Mouse (Mus musculus) G1E (cell line): ENCODE measurements around the gene Dnm3. TPM values are rescaled to one million over a fixed set of nuclear protein-coding genes. Genes with fewer than 3 reads are reported as not detected.

Experiments
- ATAC-seq: 2 replicates; pipeline ENCODE4 v1.8.0; 2016; ENCODE audit warnings: mild to moderate bottlenecking; ENCODE audit not compliant: insufficient number of reproducible peaks, poor library complexity, low FRiP score, severe bottlenecking; ENCODE audit errors: extremely low read depth
- DNase-seq: peaks from one replicate; pipeline ENCODE4 v3.0.0; 2012; ENCODE audit warnings: low spot score
- H3K27me3 ChIP-seq: 2 replicates; pipeline ENCODE4 v1.6.1; 2012; ENCODE audit warnings: mild to moderate bottlenecking, low read length, inconsistent platforms; ENCODE audit not compliant: insufficient read depth
- H3K36me3 ChIP-seq: replicated peaks from 2 replicates; pipeline ENCODE3; 2012; ENCODE audit warnings: mild to moderate bottlenecking, inconsistent platforms
- H3K4me1 ChIP-seq: 2 replicates; pipeline ENCODE4 v1.6.1; 2012; ENCODE audit warnings: low read depth, low read length, inconsistent platforms, mixed read lengths; ENCODE audit not compliant: insufficient read depth
- H3K4me3 ChIP-seq: 2 replicates; pipeline ENCODE4 v1.5.1; 2012; ENCODE audit warnings: low read depth, mild to moderate bottlenecking, inconsistent platforms, low read length, moderate library complexity, mixed read lengths
- H3K9me3 ChIP-seq: replicated peaks from 2 replicates; pipeline ENCODE4 v1.6.1; 2012; ENCODE audit warnings: inconsistent platforms
- CTCF ChIP-seq: IDR thresholded peaks from 2 replicates; pipeline ENCODE4 v1.5.1; 2012; ENCODE audit warnings: low read depth, low read length, inconsistent platforms, mixed read lengths
- GATA1 ChIP-seq: IDR thresholded peaks from 2 replicates; pipeline ENCODE4 v1.6.1; 2012; ENCODE audit warnings: borderline replicate concordance, low read length, inconsistent platforms, mixed read lengths
- GATA2 ChIP-seq: IDR thresholded peaks from 2 replicates; pipeline ENCODE4 v1.6.1; 2012; ENCODE audit warnings: low read depth, low read length, inconsistent platforms, borderline replicate concordance
- POLR2AphosphoS5 ChIP-seq: IDR thresholded peaks from 2 replicates; pipeline ENCODE4 v1.6.1; 2012; ENCODE audit warnings: low read depth, low read length, inconsistent platforms; ENCODE audit not compliant: insufficient replicate concordance
- TAL1 ChIP-seq: conservative IDR thresholded peaks from 2 replicates; pipeline ENCODE4 v1.6.1; 2012; ENCODE audit warnings: low read depth, low read length, inconsistent platforms, mixed read lengths
- polyA plus RNA-seq: library from polyadenylated mRNA; stranded (reverse); fragments of >175 nt; gene quantifications from 2 replicates; pipeline ENCODE4 v1.2.3, GENCODE M21; 2012
- total RNA-seq, 2 experiments: library from RNA; stranded (forward) in 1 of 2; stranded (reverse) in 1 of 2; fragments of 200-1000 nt in 1 of 2; fragments of >200 nt in 1 of 2; fragmentation: Nextera tagmentation in 1 of 2; gene quantifications; 2 replicates each; pipeline ENCODE4 v1.2.3; 2014 to 2017

The Dnm3 gene
- total and polyA plus RNA-seq, 3 experiments = 0.27 to 0.66 TPM; not detected in 1

GRCm38 (mm10) chr1:162369726-162370125 lies 108.1 kb downstream of the Dnm3 start:
- H3K27me3 ChIP-seq = no peaks in the 10 kb centered on the region
- ATAC-seq (no peak), DNase-seq (no peak)
- no peak overlapping the region for H3K4me3 ChIP-seq
- H3K36me3 ChIP-seq = no peaks in the 10 kb centered on the region
- TF ChIP-seq CTCF (no peak), TAL1 (no peak), POLR2AphosphoS5 (no peak), GATA2 (no peak), GATA1 (no peak)
- no peaks in the 10 kb centered on the region for H3K9me3 ChIP-seq
- H3K4me1 ChIP-seq = no peaks in the 10 kb centered on the region

GRCm38 (mm10) chr1:162361978-162362377 lies 115.9 kb downstream of the Dnm3 start:
- Histone ChIP-seq H3K4me1 (no peaks in the 10 kb centered on the region), H3K4me3 (no peak overlapping the region), H3K9me3 (no peaks in the 10 kb centered on the region), H3K27me3 (no peaks in the 10 kb centered on the region), H3K36me3 (no peaks in the 10 kb centered on the region)
- ATAC-seq (no peak), DNase-seq (no peak)
- no peak for TF ChIP-seq POLR2AphosphoS5
- TF ChIP-seq TAL1 = no peak
- no peak for TF ChIP-seq GATA2
- TF ChIP-seq CTCF = no peak
- TF ChIP-seq GATA1 = no peak

DNA sequence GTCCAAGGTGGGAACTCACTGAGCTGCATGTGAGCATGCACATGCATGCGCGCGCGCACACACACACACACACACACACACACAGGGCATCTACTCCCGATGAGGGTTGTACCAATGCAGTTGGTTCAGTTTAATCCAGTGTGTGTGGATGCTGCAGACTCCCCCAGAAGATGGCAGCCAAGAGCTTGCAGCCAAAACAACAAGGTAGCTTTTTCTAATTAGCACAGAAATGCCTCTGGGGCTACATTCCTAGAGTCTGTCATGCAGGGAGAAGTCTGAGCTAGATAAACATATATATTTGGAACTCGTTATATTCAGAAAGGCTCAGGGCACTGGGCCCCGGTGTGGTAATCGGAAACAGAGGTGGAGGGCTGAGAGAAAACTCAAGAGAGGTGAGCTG lies 118.6 kb downstream of the Dnm3 start:
- Histone ChIP-seq H3K27me3 (no peaks in the 10 kb centered on the region), H3K36me3 (no peaks in the 10 kb centered on the region), H3K4me1 (no peaks in the 10 kb centered on the region), H3K4me3 (no peak overlapping the region), H3K9me3 (no peaks in the 10 kb centered on the region)
- ATAC-seq (no peak), DNase-seq (no peak)
- TF ChIP-seq GATA2 = no peak
- TF ChIP-seq CTCF = no peak
- TF ChIP-seq GATA1 = no peak
- no peak for TF ChIP-seq POLR2AphosphoS5
- no peak for TF ChIP-seq TAL1

DNA sequence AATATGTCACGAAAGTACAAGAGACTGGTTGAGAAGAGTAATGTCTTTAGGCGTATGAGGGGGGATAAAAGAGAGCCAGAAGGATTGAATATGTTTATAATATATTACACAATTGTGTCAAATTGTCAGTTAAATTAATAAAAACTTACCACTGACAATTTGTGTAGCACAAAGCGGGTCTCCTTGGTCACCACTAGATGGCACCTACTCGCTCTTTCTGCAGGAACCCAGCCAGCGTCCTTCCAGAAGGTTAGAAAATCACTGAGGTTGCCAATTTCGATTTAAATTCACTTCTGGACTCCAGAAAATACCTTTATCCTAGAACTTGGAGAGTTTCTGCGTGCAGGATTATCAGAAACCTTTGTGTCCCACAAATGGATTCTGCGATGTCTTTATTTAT lies 119.8 kb downstream of the Dnm3 start:
- no peak for ATAC-seq
- no peaks in the 10 kb centered on the region for H3K36me3 ChIP-seq
- no peaks in the 10 kb centered on the region for H3K27me3 ChIP-seq
- no peaks in the 10 kb centered on the region for H3K4me1 ChIP-seq
- H3K4me3 ChIP-seq = no peak overlapping the region
- peak; percentile 5 for DNase-seq
- TF ChIP-seq GATA2 = no peak
- no peak for TF ChIP-seq POLR2AphosphoS5
- TF ChIP-seq GATA1 = no peak
- 0 out of 2 replicates have a peak, but pooled peaks have one; percentile 24 for TF ChIP-seq CTCF
- TF ChIP-seq TAL1 = no peak
- H3K9me3 ChIP-seq = no peaks in the 10 kb centered on the region

DNA sequence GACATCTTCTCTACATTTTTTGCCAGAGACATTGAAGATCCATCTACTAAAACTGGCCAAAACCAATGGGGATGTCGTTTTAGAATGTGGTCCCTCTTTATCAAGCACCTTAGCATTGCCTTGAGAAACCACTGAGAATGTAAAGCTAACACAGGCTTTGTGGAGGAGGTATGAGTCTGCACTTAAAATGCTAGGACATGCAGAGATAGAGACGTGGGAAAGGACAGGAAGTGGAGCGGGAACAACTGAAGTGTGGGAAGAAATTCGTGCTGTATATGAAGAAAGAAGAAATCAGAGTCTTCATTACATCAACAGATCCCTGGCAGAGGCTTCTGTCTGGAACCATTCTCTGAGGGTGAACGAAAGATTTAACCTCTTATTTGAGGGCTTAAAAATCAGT lies 121.4 kb downstream of the Dnm3 start:
- DNase-seq (no peak), ATAC-seq (no peak)
- H3K36me3 ChIP-seq = no peaks in the 10 kb centered on the region
- H3K27me3 ChIP-seq = no peaks in the 10 kb centered on the region
- TF ChIP-seq POLR2AphosphoS5 = no peak
- TF ChIP-seq GATA1 = no peak
- TF ChIP-seq CTCF = no peak
- no peak for TF ChIP-seq GATA2
- TF ChIP-seq TAL1 = no peak
- H3K9me3 ChIP-seq = no peaks in the 10 kb centered on the region
- H3K4me3 ChIP-seq = no peak overlapping the region
- no peaks in the 10 kb centered on the region for H3K4me1 ChIP-seq

DNA sequence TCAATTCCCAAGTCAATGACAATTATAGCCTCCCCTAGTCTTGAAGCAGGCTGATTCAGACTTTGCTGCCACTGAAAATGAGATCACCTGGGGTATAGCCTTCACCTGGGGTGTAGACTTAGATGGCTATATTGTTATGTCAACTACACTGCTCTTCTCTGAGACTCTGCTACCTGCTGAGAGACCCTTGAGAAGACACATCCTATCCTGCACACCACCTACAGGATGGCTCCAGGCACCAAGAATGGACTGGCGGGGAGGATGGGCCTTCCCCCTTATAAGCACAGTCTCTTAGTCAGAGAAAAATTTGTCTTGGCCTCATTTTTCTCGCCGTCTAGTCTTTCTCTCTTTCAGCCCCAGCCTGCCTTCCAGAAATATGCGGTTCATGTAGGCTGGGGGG lies 123.1 kb downstream of the Dnm3 start:
- no peaks in the 10 kb centered on the region for H3K9me3 ChIP-seq
- H3K27me3 ChIP-seq = no peaks in the 10 kb centered on the region
- no peak overlapping the region for H3K4me3 ChIP-seq
- no peaks in the 10 kb centered on the region for H3K36me3 ChIP-seq
- no peak for DNase-seq
- ATAC-seq = no peak
- no peak for TF ChIP-seq POLR2AphosphoS5
- no peak for TF ChIP-seq CTCF
- no peaks in the 10 kb centered on the region for H3K4me1 ChIP-seq

DNA sequence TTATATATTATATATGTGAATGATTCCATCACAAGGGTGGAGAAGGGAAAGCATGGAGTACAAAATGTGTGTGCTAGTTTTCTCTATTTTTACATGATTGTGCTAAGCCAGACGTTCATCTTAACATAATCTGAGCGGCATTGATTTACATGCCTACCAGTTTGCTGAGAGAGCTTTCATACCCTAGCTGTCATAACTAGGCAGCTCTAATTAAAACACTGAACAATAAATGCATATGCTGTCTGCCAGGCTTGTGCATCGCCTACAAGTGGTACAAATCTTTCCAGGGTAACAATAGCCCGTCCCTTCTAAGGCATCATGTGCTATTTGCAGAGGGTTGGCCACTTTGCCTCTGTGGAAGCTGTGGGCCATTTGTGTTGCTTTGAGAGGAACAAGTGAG lies 124.0 kb downstream of the Dnm3 start:
- no peak for TF ChIP-seq TAL1
- no peak for TF ChIP-seq CTCF
- TF ChIP-seq POLR2AphosphoS5 = no peak
- TF ChIP-seq GATA1 = no peak
- TF ChIP-seq GATA2 = no peak
- no peaks in the 10 kb centered on the region for H3K27me3 ChIP-seq
- H3K9me3 ChIP-seq = no peaks in the 10 kb centered on the region
- no peak for DNase-seq
- no peak overlapping the region for H3K4me3 ChIP-seq
- no peaks in the 10 kb centered on the region for H3K4me1 ChIP-seq
- H3K36me3 ChIP-seq = no peaks in the 10 kb centered on the region
- ATAC-seq = no peak
